Mouse (Mus musculus): ENCODE results near the gene Csf3. TPM values are rescaled to one million over a fixed set of nuclear protein-coding genes. Genes with fewer than 3 reads are reported as not detected.

Gene Csf3
- polyA plus RNA-seq, 1 experiment from 2014 or later: not detected

DNA sequence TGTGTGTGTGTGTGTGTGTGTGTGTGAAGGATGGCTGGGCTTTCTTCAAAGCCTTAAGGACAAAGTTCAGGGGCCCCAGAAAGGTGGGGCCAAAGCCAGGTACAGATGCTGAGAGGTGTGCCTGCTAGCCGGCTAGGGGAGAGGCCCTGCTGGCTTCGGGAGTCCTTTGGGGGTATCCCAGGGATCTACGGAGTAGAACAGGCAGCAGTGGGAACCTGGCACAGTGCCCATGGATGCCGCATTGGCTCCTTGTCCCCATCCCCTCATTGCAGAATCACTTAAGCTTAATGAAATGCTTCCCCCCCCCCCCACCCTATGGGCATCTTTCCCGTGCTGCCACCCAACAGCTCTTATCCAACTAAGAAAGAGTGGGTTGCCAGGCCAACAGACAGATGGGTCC lies 48.7 kb downstream of the Csf3 start:
- Histone ChIP-seq H3K4me2 (no peak overlapping the region; the same call in 1 of the 2 replicates), H3K36me3 (peaks cover 12% of the 10 kb centered on the region), H3K27ac (peak overlapping the region; percentile 93), H3K27me3 (no peaks in the 10 kb centered on the region), H3K9ac (peak overlapping the region; percentile 72), H3K9me3 (replicated peaks) (no peaks in the 10 kb centered on the region), H3K4me3 (replicated peaks) (no peak overlapping the region), H3K4me1 (replicated peaks) (peaks cover 99% of the 10 kb centered on the region)
- 68% methylated on average over 5 of the region's 5 CpGs for whole genome bisulfite sequencing (ENCODE audit: insufficient replicate concordance)
- ATAC-seq (ENCODE audit: low read depth) (no peak), DNase-seq (no peak)

- Histone ChIP-seq H3K4me2 (peak overlapping the region; percentile 69), H3K36me3 (peaks cover 12% of the 10 kb centered on the region), H3K4me3 (replicated peaks) (peak overlapping the region; percentile 34), H3K27me3 (no peaks in the 10 kb centered on the region), H3K9me3 (replicated peaks) (no peaks in the 10 kb centered on the region), H3K27ac (peak overlapping the region; percentile 93), H3K4me1 (replicated peaks) (peaks cover 99% of the 10 kb centered on the region), H3K9ac (peak overlapping the region; percentile 72)
- no peak for ATAC-seq (ENCODE audit: low read depth)
- no peak for DNase-seq
- WGBS (ENCODE audit: insufficient replicate concordance): 40% methylated on average over 17 of the region's 17 CpGs
These were observed 49.5 kb downstream of the Csf3 start for GRCm38 (mm10) chr11:98750351-98751201.

DNA sequence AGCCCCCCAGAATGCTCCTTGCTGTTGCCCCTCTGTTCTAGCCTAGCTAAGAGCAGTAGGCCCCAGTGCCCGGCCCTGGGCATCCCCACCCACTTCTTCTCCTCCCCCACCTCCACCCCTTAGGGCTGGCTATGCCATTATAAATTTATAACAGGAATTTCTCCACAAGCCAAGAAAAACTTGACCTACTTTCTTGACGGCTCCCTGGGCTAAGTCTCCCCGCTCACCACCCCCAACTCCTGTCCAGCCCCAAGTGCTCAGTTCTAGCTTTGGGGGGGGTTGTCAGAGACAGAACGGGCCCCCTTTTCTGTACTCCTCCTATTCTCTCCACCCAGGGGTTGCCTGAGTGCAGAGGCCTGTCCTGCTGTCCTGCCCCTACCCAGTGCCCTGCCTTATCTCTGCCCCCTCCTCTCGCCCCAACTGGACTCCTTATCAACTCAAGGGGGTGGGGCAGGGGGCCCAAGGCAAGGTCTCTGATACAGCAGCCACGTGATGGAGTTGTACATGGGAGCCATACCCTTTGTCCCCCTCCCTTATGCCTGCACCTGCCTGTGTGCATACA lies 50.2 kb downstream of the Csf3 start:
- H3K36me3 ChIP-seq: peaks cover 16% of the 10 kb centered on the region
- H3K9me3 ChIP-seq (replicated peaks): no peaks in the 10 kb centered on the region
- H3K4me3 ChIP-seq (replicated peaks): peak overlapping the region; percentile 34
- peak overlapping the region; percentile 72 for H3K9ac ChIP-seq
- peaks cover 99% of the 10 kb centered on the region for H3K4me1 ChIP-seq (replicated peaks)
- WGBS (ENCODE audit: insufficient replicate concordance): 6% methylated on average over 6 of the region's 6 CpGs
- DNase-seq (peak; percentile 77), ATAC-seq (ENCODE audit: low read depth) (peak; percentile 85)
- H3K4me2 ChIP-seq: peak overlapping the region; percentile 69
- H3K27me3 ChIP-seq: no peaks in the 10 kb centered on the region
- peak overlapping the region; percentile 93 for H3K27ac ChIP-seq

DNA sequence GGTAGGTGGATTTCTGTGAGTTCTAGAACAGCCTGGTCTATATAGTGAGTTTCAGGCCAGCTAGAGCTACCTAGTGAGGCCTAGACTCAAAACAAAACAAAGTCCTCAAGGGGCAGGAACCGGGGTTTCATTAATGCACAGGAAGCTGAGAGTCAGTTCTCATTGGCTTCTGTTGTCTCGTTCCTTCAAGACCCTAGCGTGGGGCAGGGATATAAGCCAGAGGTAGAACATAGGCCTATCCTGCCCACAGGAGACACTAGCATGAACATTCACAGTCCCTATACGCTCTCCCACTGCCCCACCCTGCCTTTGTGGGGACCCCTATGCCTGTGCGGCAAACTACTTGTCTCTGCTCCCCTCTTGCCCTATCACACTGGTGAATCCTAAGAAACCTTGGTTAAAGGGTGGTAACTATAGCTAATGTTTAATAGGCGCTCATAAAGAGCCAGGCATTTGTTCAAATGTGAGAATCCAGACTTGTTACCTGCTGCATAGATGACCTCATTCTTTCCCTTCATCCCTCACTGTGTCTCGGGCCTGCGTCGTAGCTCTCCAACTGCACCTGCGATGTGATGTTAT lies 51.6 kb downstream of the Csf3 start:
- 78% methylated on average over 10 of the region's 10 CpGs for WGBS (ENCODE audit: insufficient replicate concordance)
- Histone ChIP-seq H3K36me3 (peaks cover 24% of the 10 kb centered on the region), H3K4me2 (peak overlapping the region; percentile 69), H3K27ac (peak overlapping the region; percentile 93), H3K4me1 (replicated peaks) (peaks cover 98% of the 10 kb centered on the region), H3K4me3 (replicated peaks) (no peak overlapping the region), H3K9ac (peak overlapping the region; percentile 72), H3K9me3 (replicated peaks) (no peaks in the 10 kb centered on the region), H3K27me3 (no peaks in the 10 kb centered on the region)
- no peak for ATAC-seq (ENCODE audit: low read depth)
- no peak for DNase-seq

Other genes with a start within 250 kb of the Csf3 start
- 0.06 TPM in 1 of 2 replicates, not detected in the other for gene Ikzf3, start 155.2 kb upstream of the Csf3 start, polyA plus RNA-seq (2015; fragmentation: Nextera tagmentation; extraction: Ambion mirVana)
- 0.45 and 0.58 TPM in 2 replicates for gene Zpbp2, start 150.2 kb upstream of the Csf3 start, polyA plus RNA-seq (2015; fragmentation: Nextera tagmentation; extraction: Ambion mirVana)
- 41.5 and 41.7 TPM in 2 replicates for gene Ormdl3, start 113.9 kb upstream of the Csf3 start, polyA plus RNA-seq (2015; fragmentation: Nextera tagmentation; extraction: Ambion mirVana)
- gene Lrrc3c, start 103.0 kb upstream of the Csf3 start, polyA plus RNA-seq (2015; fragmentation: Nextera tagmentation; extraction: Ambion mirVana): not detected in 2 replicates
- 0.53 and 0.90 TPM in 2 replicates for gene Gm12355, start 75.6 kb upstream of the Csf3 start, polyA plus RNA-seq (2015; fragmentation: Nextera tagmentation; extraction: Ambion mirVana)
- not detected in 2 replicates for gene Gsdma3, start 74.9 kb upstream of the Csf3 start, polyA plus RNA-seq (2015; fragmentation: Nextera tagmentation; extraction: Ambion mirVana)
- gene Gsdma2, start 54.5 kb upstream of the Csf3 start, polyA plus RNA-seq (2015; fragmentation: Nextera tagmentation; extraction: Ambion mirVana): not detected in 2 replicates
- not detected in 2 replicates for gene Gsdma, start 36.9 kb upstream of the Csf3 start, polyA plus RNA-seq (2015; fragmentation: Nextera tagmentation; extraction: Ambion mirVana)
- 143 and 151 TPM in 2 replicates for gene Psmd3, start 18.7 kb upstream of the Csf3 start, polyA plus RNA-seq (2015; fragmentation: Nextera tagmentation; extraction: Ambion mirVana)
- gene Med24, start 28.2 kb downstream of the Csf3 start, polyA plus RNA-seq (2015; fragmentation: Nextera tagmentation; extraction: Ambion mirVana): 27.6 and 36.0 TPM in 2 replicates
- 8.8 and 9.8 TPM in 2 replicates for gene Thra, start 39.4 kb downstream of the Csf3 start, polyA plus RNA-seq (2015; fragmentation: Nextera tagmentation; extraction: Ambion mirVana)
- 0.59 and 1.0 TPM in 2 replicates for gene Nr1d1, start 74.1 kb downstream of the Csf3 start, polyA plus RNA-seq (2015; fragmentation: Nextera tagmentation; extraction: Ambion mirVana)
- gene Msl1, start 94.3 kb downstream of the Csf3 start, polyA plus RNA-seq (2015; fragmentation: Nextera tagmentation; extraction: Ambion mirVana): 6.8 and 6.9 TPM in 2 replicates
- gene Casc3, start 103.6 kb downstream of the Csf3 start, polyA plus RNA-seq (2015; fragmentation: Nextera tagmentation; extraction: Ambion mirVana): 13.3 and 16.1 TPM in 2 replicates
- gene Rapgefl1, start 135.5 kb downstream of the Csf3 start, polyA plus RNA-seq (2015; fragmentation: Nextera tagmentation; extraction: Ambion mirVana): 0.20 and 0.23 TPM in 2 replicates
- gene Wipf2, start 162.4 kb downstream of the Csf3 start, polyA plus RNA-seq (2015; fragmentation: Nextera tagmentation; extraction: Ambion mirVana): 1.3 TPM in 2 replicates
- 69.1 and 79.8 TPM in 2 replicates for gene Cdc6, start 206.5 kb downstream of the Csf3 start, polyA plus RNA-seq (2015; fragmentation: Nextera tagmentation; extraction: Ambion mirVana)
- 3.4 and 3.8 TPM in 2 replicates for gene Rara, start 226.6 kb downstream of the Csf3 start, polyA plus RNA-seq (2015; fragmentation: Nextera tagmentation; extraction: Ambion mirVana)

All from liver, embryonic 13.5 days (tissue).